Mouse (Mus musculus): ENCODE data around the gene Kif20b. TPM values are rescaled to one million over a fixed set of nuclear protein-coding genes. Genes with fewer than 3 reads are reported as not detected.

The Kif20b gene
- polyA plus RNA-seq, 1 experiment = 0.56 TPM

GRCm38 (mm10) chr19:34883526-34884224, 38.5 kb upstream of the Kif20b start:
- TF ChIP-seq POLR2A (IDR thresholded peaks at IDR 0.05; ENCODE audit: borderline replicate concordance, insufficient read depth, low read length) (no peak), CTCF (IDR thresholded peaks at IDR 0.05; ENCODE audit: borderline replicate concordance, insufficient read depth, low read depth, low read length) (no peak)
- DNase-seq = no peak
- Histone ChIP-seq H3K4me1 (ENCODE audit: control insufficient read depth, insufficient read depth, low read length) (no peaks in the 10 kb centered on the region), H3K27ac (ENCODE audit: insufficient read depth, low read length) (no peak overlapping the region), H3K27me3 (ENCODE audit: control insufficient read depth, insufficient read depth, low read length) (no peaks in the 10 kb centered on the region), H3K4me3 (replicated peaks; ENCODE audit: insufficient read depth, low read depth, low read length) (no peak overlapping the region)
- 91% methylated on average over 3 of the region's 3 CpGs for WGBS

DNA sequence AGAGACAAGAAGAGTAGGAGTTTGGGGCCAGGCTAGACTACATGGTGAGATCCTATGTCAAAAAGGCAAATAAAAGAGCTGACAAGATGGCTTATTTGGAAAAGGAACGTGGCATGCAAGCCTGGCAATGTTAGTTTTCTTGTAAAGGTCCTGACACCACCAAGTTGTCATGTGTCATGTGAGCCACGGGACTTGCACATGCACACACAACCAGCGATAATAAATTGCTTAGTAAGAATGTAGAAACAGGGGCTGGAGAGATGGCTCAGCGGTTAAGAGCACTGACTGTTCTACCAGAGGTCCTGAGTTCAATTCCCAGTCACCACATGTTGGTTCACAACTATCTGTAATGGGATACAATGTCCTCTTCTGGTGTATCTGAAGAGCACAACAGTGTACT, 35.8 kb upstream of the Kif20b start:
- no peak for TF ChIP-seq CTCF (IDR thresholded peaks at IDR 0.05; ENCODE audit: borderline replicate concordance, insufficient read depth, low read depth, low read length)
- TF ChIP-seq POLR2A (IDR thresholded peaks at IDR 0.05; ENCODE audit: borderline replicate concordance, insufficient read depth, low read length) = no peak
- no peak for DNase-seq
- Histone ChIP-seq H3K27ac (ENCODE audit: insufficient read depth, low read length) (no peak overlapping the region), H3K4me1 (ENCODE audit: control insufficient read depth, insufficient read depth, low read length) (no peaks in the 10 kb centered on the region), H3K4me3 (replicated peaks; ENCODE audit: insufficient read depth, low read depth, low read length) (no peak overlapping the region), H3K27me3 (ENCODE audit: control insufficient read depth, insufficient read depth, low read length) (no peaks in the 10 kb centered on the region)
- WGBS = 80% methylated on average over 4 of the region's 4 CpGs

DNA sequence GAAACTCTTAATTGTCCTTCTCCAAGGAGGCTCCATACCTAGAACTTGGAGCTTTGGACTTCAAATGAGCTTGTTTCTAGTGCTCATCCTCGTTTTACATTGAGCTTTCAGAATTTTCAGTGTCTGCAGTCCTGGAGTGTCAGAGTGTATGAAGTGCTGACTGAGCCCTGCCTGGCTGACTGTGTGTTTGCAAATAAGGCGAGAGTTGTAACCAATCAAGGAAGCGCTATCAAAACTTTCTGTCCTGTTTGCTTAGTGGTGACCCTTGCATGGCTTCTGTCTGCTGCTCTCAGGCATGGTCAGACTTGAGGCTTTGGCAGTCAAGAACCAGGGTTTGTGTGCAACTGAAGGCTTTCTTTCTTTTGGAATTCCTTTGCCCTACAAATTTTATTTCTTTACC, 31.2 kb upstream of the Kif20b start:
- WGBS = 67% methylated on average over 3 of the region's 3 CpGs

DNA sequence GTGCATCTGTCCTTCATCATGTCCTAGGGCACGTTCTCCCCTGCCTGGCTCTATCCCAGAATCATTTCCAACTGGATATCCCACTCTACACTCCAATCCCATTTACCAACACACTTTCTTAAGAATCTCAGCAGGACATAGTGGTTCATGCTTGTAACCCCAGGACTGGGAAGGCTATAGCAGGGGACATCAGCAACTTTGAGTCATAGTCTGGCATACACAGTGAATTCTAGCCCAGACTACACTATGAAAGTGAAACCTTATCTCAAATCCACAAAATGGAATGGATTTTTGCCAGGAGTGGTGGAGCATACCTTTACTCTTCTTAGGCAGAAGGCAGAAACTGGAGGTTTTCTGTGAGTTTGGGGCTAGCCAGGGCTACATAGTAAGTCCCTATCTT, 30.6 kb upstream of the Kif20b start:
- TF ChIP-seq POLR2A (IDR thresholded peaks at IDR 0.05; ENCODE audit: borderline replicate concordance, insufficient read depth, low read length) = no peak
- TF ChIP-seq CTCF (IDR thresholded peaks at IDR 0.05; ENCODE audit: borderline replicate concordance, insufficient read depth, low read depth, low read length) = no peak
- H3K27ac ChIP-seq (ENCODE audit: insufficient read depth, low read length) = no peak overlapping the region
- 53% methylated on average over 1 of the region's 1 CpGs for whole genome bisulfite sequencing
- H3K4me3 ChIP-seq (replicated peaks; ENCODE audit: insufficient read depth, low read depth, low read length) = no peak overlapping the region
- no peaks in the 10 kb centered on the region for H3K27me3 ChIP-seq (ENCODE audit: control insufficient read depth, insufficient read depth, low read length)
- no peak for DNase-seq
- H3K4me1 ChIP-seq (ENCODE audit: control insufficient read depth, insufficient read depth, low read length) = no peaks in the 10 kb centered on the region

More for the DNA sequence above, 31.2 kb upstream of the Kif20b start:
- Histone ChIP-seq H3K27me3 (ENCODE audit: control insufficient read depth, insufficient read depth, low read length) (no peaks in the 10 kb centered on the region), H3K4me3 (replicated peaks; ENCODE audit: insufficient read depth, low read depth, low read length) (no peak overlapping the region), H3K4me1 (ENCODE audit: control insufficient read depth, insufficient read depth, low read length) (no peaks in the 10 kb centered on the region), H3K27ac (ENCODE audit: insufficient read depth, low read length) (no peak overlapping the region)
- no peak for TF ChIP-seq POLR2A (IDR thresholded peaks at IDR 0.05; ENCODE audit: borderline replicate concordance, insufficient read depth, low read length)
- DNase-seq = no peak

GRCm38 (mm10) chr19:34895082-34895481, 27.1 kb upstream of the Kif20b start:
- no peak for DNase-seq
- TF ChIP-seq POLR2A (IDR thresholded peaks at IDR 0.05; ENCODE audit: borderline replicate concordance, insufficient read depth, low read length) (no peak), CTCF (IDR thresholded peaks at IDR 0.05; ENCODE audit: borderline replicate concordance, insufficient read depth, low read depth, low read length) (no peak)
- WGBS = 90% methylated on average over 4 of the region's 4 CpGs

GRCm38 (mm10) chr19:34897082-34897965, 24.8 kb upstream of the Kif20b start:
- 77% methylated on average over 15 of the region's 15 CpGs for WGBS
- no peak for TF ChIP-seq POLR2A (IDR thresholded peaks at IDR 0.05; ENCODE audit: borderline replicate concordance, insufficient read depth, low read length)
- TF ChIP-seq CTCF (IDR thresholded peaks at IDR 0.05; ENCODE audit: borderline replicate concordance, insufficient read depth, low read depth, low read length) = no peak
- Histone ChIP-seq H3K4me1 (ENCODE audit: control insufficient read depth, insufficient read depth, low read length) (no peaks in the 10 kb centered on the region), H3K27ac (ENCODE audit: insufficient read depth, low read length) (no peak overlapping the region), H3K27me3 (ENCODE audit: control insufficient read depth, insufficient read depth, low read length) (no peaks in the 10 kb centered on the region), H3K4me3 (replicated peaks; ENCODE audit: insufficient read depth, low read depth, low read length) (no peak overlapping the region)
- DNase-seq = no peak

More at GRCm38 (mm10) chr19:34895082-34895481, 27.1 kb upstream of the Kif20b start:
- Histone ChIP-seq H3K4me3 (replicated peaks; ENCODE audit: insufficient read depth, low read depth, low read length) (no peak overlapping the region), H3K4me1 (ENCODE audit: control insufficient read depth, insufficient read depth, low read length) (no peaks in the 10 kb centered on the region), H3K27me3 (ENCODE audit: control insufficient read depth, insufficient read depth, low read length) (no peaks in the 10 kb centered on the region), H3K27ac (ENCODE audit: insufficient read depth, low read length) (no peak overlapping the region)

- TF ChIP-seq POLR2A (IDR thresholded peaks at IDR 0.05; ENCODE audit: borderline replicate concordance, insufficient read depth, low read length) = no peak
- Histone ChIP-seq H3K4me3 (replicated peaks; ENCODE audit: insufficient read depth, low read depth, low read length) (no peak overlapping the region), H3K27me3 (ENCODE audit: control insufficient read depth, insufficient read depth, low read length) (no peaks in the 10 kb centered on the region), H3K27ac (ENCODE audit: insufficient read depth, low read length) (no peak overlapping the region), H3K4me1 (ENCODE audit: control insufficient read depth, insufficient read depth, low read length) (no peaks in the 10 kb centered on the region)
- no peak for DNase-seq
- 53% methylated on average over 4 of the region's 4 CpGs for WGBS
These were observed 23.2 kb upstream of the Kif20b start for GRCm38 (mm10) chr19:34898941-34899340.

GRCm38 (mm10) chr19:34901266-34901665, 20.9 kb upstream of the Kif20b start:
- Histone ChIP-seq H3K27me3 (ENCODE audit: control insufficient read depth, insufficient read depth, low read length) (no peaks in the 10 kb centered on the region), H3K4me3 (replicated peaks; ENCODE audit: insufficient read depth, low read depth, low read length) (no peak overlapping the region), H3K27ac (ENCODE audit: insufficient read depth, low read length) (no peak overlapping the region), H3K4me1 (ENCODE audit: control insufficient read depth, insufficient read depth, low read length) (no peaks in the 10 kb centered on the region)
- no peak for TF ChIP-seq CTCF (IDR thresholded peaks at IDR 0.05; ENCODE audit: borderline replicate concordance, insufficient read depth, low read depth, low read length)
- WGBS = 97% methylated on average over 7 of the region's 7 CpGs
- no peak for DNase-seq
